Mouse (Mus musculus): ENCODE measurements at regions not wholly inside any gene's neighbourhood (a gene's known extent, or its start where the extent isn't known, plus 50 kb on each side); places are given as distances from the start of the nearest gene placed in this dataset.

DNA sequence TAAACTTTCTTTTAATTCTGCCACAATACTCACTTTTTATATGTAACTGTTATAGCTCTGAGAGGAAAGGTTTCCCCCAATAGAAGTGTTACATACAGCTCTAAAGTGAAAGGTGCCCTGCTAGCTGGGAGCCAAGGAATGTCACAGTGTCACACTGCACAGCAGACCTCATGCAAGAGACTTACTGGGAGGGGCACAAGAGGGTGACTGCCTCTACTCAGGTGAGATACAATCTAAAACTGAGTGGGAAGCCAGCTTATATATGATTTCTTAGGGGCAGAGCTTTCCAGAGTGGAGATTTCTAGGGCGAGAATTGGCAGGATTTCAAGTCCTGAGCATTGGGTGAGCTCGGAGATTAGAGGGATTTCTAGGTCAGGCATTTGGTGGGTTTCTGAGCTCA, 99.1 kb downstream of the Gpr65 start:
- TF ChIP-seq POLR2A (IDR thresholded peaks at IDR 0.05; ENCODE audit: borderline replicate concordance, control insufficient read depth, low read depth, low read length) = no peak
- no peak for TF ChIP-seq CTCF (IDR thresholded peaks at IDR 0.05; ENCODE audit: control insufficient read depth, insufficient read depth, low read length)
